Mouse (Mus musculus) retina, postnatal 1 day (tissue): ENCODE results near the gene Klhl3.

Experiments
- DNase-seq: peaks from one replicate; pipeline ENCODE4 v3.0.0-alpha.2; 2012

The Klhl3 gene

GRCm38 (mm10) chr13:58124278-58124677 lies 10.9 kb upstream of the Klhl3 start:
- no peak for DNase-seq

GRCm38 (mm10) chr13:58123381-58123780 lies 10.0 kb upstream of the Klhl3 start:
- no peak for DNase-seq

GRCm38 (mm10) chr13:58122786-58123297 lies 9.4 kb upstream of the Klhl3 start:
- DNase-seq = no peak

- peak; percentile 65 for DNase-seq
Observed at GRCm38 (mm10) chr13:58117318-58118017, 4.1 kb upstream of the Klhl3 start.

GRCm38 (mm10) chr13:58116801-58117200 lies 3.4 kb upstream of the Klhl3 start:
- DNase-seq = no peak

- DNase-seq = no peak
Observed at GRCm38 (mm10) chr13:58115227-58115626, 1.8 kb upstream of the Klhl3 start.

GRCm38 (mm10) chr13:58112601-58113041 lies 771 bp downstream of the Klhl3 start:
- DNase-seq = no peak

- DNase-seq = no peak
Observed at GRCm38 (mm10) chr13:58112191-58112590, 1.2 kb downstream of the Klhl3 start.

- no peak for DNase-seq
Observed at GRCm38 (mm10) chr13:58111306-58111705, 2.1 kb downstream of the Klhl3 start.

GRCm38 (mm10) chr13:58090643-58091042 lies 22.7 kb downstream of the Klhl3 start:
- peak; percentile 28 for DNase-seq

- DNase-seq = no peak
Observed at GRCm38 (mm10) chr13:58084396-58084795, 29.0 kb downstream of the Klhl3 start.

GRCm38 (mm10) chr13:58083521-58083920 lies 29.9 kb downstream of the Klhl3 start:
- no peak for DNase-seq

- no peak for DNase-seq
Observed at GRCm38 (mm10) chr13:58083048-58083447, 30.3 kb downstream of the Klhl3 start.

- no peak for DNase-seq
Observed at GRCm38 (mm10) chr13:58078361-58078760, 35.0 kb downstream of the Klhl3 start.

GRCm38 (mm10) chr13:58074881-58075280 lies 38.5 kb downstream of the Klhl3 start:
- no peak for DNase-seq

- DNase-seq = no peak
Observed at GRCm38 (mm10) chr13:58074466-58074865, 38.9 kb downstream of the Klhl3 start.

- no peak for DNase-seq
Observed at GRCm38 (mm10) chr13:58073254-58073882, 40.0 kb downstream of the Klhl3 start.

- DNase-seq = no peak
Observed at GRCm38 (mm10) chr13:58071209-58071608, 42.2 kb downstream of the Klhl3 start.

GRCm38 (mm10) chr13:58070504-58070903 lies 42.9 kb downstream of the Klhl3 start:
- DNase-seq = no peak

GRCm38 (mm10) chr13:58068421-58069209 lies 44.8 kb downstream of the Klhl3 start:
- DNase-seq = no peak

- peak; percentile 82 for DNase-seq
Observed at GRCm38 (mm10) chr13:58067540-58068103, 45.8 kb downstream of the Klhl3 start.

- peak; percentile 41 for DNase-seq
Observed at GRCm38 (mm10) chr13:58066496-58067389, 46.6 kb downstream of the Klhl3 start.
